Mouse (Mus musculus) CD4-positive, CD25-positive, alpha-beta regulatory T cell, adult 2 months (primary cell): ENCODE results near the gene Iba57.

Experiments
- DNase-seq: peaks from one replicate; pipeline ENCODE4 v3.0.0-alpha.2; 2012; ENCODE audit warnings: low read depth, low spot score

Iba57 gene

DNA sequence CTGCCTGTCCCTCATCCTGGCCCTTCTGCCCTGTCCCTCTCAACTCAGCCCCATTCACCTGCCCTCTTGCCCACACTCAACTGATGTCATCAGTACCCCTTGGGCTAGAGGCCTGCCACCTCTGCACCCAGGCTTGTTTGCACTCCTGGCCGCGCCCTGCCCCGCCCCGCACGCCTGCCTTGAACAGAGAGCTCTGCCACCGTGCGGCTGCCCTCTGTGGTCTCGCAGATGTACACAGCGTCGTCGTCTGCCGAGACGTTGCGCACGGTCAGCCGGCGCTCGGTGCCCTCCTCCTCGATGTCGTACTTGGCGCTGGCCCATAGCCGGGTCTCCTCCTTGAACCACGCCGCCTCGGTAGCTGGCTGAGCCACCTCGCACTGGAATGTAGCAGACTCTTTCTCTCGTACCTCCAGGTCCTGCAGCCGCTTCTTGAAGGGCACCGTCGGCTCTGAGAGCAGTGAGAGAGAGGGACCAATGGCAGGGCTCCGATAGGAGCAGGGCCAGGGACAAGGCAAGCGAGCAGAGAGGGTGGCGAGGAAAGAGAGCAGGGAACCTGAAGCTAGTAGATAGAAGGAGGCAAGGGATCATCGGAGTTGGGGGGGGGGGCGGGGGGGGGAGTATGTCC, 29.1 kb downstream of the Iba57 start:
- DNase-seq = no peak

DNA sequence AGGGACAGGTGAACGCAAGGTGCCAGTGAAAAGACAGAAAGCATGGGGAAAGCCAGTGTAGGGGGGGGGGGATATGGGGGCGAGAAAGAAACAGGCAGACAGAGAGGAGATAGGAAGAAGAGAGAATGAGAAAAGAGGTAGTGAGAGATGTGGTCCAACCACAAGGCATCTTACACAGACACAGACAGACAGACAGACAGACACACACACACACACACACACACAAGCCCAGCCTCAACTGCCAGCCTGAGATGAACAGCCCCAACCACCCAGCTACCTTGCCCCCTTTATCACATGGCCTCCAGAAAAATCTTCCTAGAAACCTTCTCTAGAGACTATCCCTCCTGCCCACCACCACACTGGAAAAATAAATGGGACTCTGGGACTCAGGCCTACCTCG, 31.5 kb downstream of the Iba57 start:
- DNase-seq = no peak

DNA sequence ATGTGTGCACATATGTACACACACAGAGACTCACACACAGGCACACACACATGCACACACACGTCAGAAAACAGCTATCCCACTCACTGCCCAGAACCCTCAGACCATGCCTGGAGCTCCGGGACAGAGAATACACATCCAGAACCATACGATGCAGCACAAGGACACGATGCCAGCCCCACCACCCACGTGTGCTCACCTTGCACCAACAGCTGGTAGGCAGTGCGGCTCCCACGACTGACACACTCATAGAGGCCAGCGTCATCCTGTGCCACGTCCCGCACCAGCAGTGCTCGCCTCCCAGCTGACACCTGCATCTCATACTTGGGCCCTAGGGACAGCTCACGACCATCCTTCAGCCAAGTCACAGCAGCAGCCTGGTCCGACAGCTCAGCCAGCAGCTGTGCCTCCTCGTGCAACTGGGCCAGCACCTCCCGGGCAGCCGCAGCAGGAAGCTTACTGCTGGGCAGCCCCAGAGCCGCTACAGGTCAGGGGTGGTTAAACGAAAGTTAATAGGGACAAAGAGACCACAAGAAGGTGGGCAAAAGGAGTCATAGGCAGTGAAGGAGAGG, 32.1 kb downstream of the Iba57 start:
- DNase-seq = no peak

DNA sequence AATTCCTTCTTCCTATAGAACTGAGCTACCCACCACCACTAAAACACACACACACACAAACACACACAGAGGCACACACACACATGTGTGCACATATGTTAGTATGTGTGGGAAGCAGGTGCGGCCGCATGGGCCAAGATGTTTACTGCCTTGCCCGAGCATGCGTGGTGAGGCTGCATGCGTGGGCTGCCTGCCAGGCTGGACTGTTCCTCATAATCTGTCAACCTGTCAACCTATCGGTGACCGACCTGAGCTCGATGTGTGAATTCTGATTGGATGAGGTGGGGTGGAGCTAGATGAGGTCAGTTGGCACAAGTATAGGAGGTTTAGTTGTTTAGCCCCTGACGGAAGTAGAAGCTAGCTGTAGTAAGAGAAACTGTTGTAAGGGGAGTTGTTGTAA, 32.8 kb downstream of the Iba57 start:
- DNase-seq = no peak

DNA sequence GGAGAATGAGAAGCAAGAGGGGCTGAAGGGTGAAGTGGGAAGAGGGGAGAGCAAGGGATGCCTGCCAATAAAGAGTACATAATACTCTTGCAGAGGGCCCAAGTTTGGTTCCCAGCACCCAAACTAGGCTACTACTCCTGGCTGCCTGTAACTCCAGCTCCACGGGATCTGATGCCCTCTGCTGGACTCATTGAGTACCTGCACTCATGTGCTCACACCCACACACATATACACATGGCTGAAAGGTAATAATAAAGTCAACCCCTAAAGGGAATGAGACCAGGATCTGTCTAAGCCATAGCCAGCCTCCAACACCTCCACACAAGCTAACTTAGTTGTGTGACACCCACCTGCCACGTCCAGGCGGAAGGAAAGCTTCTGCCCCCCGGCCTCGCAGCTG, 57.6 kb downstream of the Iba57 start:
- no peak for DNase-seq
